Mouse (Mus musculus): ENCODE results near the gene Xkr8.

Gene Xkr8

GRCm38 (mm10) chr4:132735894-132736293, 3.5 kb upstream of the Xkr8 start:
- no peak for DNase-seq (ENCODE audit: low spot score)

DNA sequence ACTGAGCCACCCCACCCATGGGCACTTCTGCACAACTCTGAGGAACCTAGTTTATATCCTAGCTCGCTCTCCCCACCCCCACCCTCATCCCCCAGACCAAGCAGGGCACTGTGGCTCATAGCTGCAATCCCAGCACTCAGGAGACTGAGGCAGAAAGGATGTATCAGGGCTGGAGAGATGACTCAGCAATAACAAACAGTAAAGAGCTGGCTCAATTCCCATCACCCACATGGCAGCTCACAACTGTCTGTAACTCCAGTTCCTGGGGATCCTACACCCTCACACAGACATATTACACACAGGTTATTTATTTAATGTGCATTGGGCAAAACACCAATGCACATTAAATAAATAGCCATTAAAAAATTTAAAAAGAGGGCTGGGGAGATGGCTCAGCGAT, 3.0 kb upstream of the Xkr8 start:
- no peak for DNase-seq (ENCODE audit: low spot score)

- DNase-seq (ENCODE audit: low spot score), result no peak
Measured at GRCm38 (mm10) chr4:132734766-132735165, 2.4 kb upstream of the Xkr8 start.

DNA sequence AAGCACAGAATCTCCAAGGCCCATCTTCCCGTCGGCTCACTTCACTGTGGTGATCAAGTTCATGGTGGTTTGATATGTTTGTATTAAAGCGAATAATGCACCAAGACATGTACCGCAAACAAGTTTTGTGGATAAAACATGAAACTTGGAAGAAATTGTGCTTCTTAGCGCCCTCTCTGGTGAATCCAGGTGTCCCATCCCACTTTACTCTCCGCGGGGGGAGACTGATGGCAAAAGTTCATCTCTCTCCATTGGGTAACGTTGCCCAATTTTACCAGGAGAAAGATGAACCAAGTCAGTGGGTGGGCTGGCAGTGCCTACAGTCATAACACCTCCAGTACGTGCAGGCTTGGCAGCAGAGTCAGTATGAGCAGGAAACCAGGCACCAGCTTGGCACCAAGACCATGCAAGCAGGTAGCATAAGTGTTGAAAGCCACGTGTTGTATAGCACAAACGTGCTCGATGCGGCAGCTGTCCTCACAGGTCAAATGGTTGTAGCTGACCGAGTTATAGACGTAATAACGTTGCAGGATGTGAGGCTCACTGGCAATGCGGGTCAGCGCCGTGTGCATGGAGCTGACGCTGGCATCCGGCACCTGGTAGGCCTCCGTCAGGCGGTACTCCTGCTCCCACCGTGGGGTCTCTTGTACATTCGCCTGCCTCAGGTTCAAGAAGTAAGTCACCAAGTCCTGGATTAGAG, 875 bp upstream of the Xkr8 start:
- DNase-seq (ENCODE audit: low spot score), result no peak

- no peak for DNase-seq (ENCODE audit: low spot score)
Measured at GRCm38 (mm10) chr4:132731616-132732015, 730 bp downstream of the Xkr8 start.

DNA sequence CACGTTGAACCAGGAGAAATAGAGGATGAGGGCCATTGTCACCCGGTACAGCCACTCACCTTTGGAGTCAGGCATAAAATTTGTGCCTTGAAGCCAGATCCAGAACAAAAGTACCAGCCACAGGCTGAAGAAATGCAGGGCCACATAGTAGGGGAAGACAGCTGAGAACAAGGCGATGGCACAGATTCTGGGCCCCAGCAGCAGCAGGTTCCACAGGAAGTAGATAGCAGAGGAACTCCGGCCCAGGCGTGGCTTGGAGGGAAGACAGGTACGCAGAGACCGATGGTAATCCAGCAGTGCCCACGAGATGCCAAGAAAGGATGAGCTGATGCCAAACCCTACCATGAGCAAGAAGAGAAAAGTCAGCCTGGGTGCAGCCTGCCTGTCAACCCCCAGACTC, 4.1 kb downstream of the Xkr8 start:
- DNase-seq (ENCODE audit: low spot score), result no peak

DNA sequence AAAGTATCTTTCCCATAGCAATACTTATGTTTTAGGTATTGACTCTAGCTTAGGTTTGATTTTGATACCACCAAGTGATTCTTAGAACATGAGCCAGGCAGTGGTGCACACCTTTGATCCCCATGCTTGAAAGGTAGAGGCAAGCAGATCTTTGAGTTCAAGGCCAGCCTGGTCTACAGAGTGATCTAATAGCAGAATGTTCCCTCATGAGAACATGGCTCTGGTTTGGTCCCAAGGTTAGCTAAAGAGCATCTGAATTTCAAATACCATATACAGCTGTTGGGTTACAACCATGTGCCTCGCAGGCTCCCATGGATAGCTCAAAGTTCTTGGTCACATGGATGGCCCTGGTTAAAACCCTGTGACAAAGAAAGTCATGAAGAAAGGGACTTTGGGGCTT, 14.1 kb downstream of the Xkr8 start:
- no peak for DNase-seq (ENCODE audit: low spot score)

GRCm38 (mm10) chr4:132713181-132713580, 19.2 kb downstream of the Xkr8 start:
- no peak for DNase-seq (ENCODE audit: low spot score)

- DNase-seq (ENCODE audit: low spot score), result no peak
Measured at GRCm38 (mm10) chr4:132706885-132707284, 25.5 kb downstream of the Xkr8 start.

DNA sequence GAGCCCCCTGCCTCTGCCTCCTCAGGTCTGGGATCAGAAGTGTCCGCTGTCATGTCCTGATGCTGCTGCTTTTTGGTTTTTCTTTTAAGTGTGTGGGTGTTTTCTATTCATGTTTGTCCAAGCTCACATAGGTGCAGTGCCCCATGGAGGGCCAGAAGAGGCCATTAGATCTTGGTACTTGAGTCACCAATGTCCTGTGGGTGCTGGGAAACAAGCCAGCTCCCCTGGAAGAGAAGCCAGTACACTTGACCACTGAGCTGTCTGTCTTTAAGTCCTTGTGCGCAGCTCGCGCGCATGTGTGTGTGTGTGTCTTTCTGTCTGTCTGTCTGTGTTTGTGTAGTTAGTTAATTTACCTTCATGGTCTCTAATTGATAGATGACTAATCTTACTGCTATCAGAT, 30.3 kb downstream of the Xkr8 start:
- no peak for DNase-seq (ENCODE audit: low spot score)

DNA sequence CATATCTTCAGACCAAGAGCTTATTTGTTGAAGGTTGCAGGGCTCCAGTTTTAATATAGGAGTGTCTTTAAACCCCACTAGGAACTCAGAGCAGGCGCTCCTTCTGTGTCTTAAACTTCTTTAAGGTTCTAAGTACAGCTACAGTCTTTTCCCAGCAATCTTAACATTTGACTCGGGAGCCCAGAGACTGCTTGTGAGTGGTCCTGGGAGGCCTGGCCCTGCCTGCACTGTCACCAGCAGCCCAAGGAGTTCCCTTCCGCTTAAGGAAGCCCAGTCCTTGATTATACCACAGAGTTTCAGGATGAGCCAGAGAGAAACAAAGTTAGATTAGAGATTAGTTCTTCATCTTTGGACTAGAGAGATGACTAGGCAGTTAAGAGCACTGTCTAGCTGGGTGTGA, 39.0 kb downstream of the Xkr8 start:
- no peak for DNase-seq (ENCODE audit: low spot score)

GRCm38 (mm10) chr4:132689634-132690033, 42.7 kb downstream of the Xkr8 start:
- DNase-seq (ENCODE audit: low spot score), result no peak

DNA sequence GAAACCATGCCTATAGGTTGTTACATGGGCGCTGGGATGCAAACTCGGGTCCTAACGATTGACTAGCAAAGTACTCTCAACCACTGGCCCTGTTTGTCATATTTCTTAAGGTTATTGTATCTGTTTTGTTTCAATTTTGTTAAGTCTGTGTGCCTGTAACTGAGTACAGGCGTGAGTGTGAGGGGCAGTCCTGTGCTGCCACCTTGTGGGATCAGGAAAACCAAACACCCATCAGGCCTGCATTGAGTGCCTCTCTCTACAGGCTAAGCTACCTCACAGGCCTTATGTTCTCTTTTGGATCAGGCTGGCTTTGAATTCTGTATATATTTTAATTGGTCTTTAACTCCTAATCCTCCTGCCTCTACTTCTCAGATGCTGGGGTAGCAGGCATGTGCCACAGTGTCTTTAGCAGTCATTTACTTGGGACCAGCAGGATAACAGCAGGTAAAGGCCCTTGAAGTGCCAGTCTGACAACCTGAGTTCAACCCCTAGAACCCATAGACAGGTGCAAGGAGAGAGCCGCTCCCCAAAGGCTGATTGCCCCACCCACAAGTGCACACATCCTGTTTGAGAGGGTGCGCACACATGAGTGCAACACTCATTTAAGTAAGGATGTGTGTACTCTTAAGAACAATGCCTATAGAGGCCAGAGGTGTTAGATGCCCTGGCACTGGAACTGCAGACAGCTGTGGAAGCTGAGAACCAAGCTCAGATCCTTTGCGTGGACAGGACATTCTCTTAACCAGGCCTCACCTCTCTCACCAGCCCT, 55.4 kb downstream of the Xkr8 start:
- DNase-seq (ENCODE audit: low spot score), result peak; percentile 34

Measured in retina, embryonic 14.5 days (tissue).